Mouse (Mus musculus) activated CD4-positive, CD25-positive, alpha-beta regulatory T cell, adult 4 months (primary cell): Measurements from ENCODE around the gene Tmcc1. TPM values are rescaled to one million over a fixed set of nuclear protein-coding genes. Genes with fewer than 3 reads are reported as not detected.

Experiments used
- ATAC-seq: one replicate; pipeline ENCODE4 v1.8.0; 2017
- polyA plus RNA-seq, 2 experiments: library from polyadenylated mRNA; unstranded; fragments of 100-300 nt; shearing (Covaris generic); gene quantifications; one replicate each; pipeline ENCODE4 v1.2.1; 2017

Tmcc1 gene
- polyA plus RNA-seq, 2 experiments from 2014 or later: 19.3 to 22.7 TPM

- peak; percentile 55 for ATAC-seq
Measured at GRCm38 (mm10) chr6:116010541-116010940, 182.7 kb downstream of the Tmcc1 start.

GRCm38 (mm10) chr6:116009426-116009825 is 183.9 kb downstream of the Tmcc1 start:
- no peak for ATAC-seq

DNA sequence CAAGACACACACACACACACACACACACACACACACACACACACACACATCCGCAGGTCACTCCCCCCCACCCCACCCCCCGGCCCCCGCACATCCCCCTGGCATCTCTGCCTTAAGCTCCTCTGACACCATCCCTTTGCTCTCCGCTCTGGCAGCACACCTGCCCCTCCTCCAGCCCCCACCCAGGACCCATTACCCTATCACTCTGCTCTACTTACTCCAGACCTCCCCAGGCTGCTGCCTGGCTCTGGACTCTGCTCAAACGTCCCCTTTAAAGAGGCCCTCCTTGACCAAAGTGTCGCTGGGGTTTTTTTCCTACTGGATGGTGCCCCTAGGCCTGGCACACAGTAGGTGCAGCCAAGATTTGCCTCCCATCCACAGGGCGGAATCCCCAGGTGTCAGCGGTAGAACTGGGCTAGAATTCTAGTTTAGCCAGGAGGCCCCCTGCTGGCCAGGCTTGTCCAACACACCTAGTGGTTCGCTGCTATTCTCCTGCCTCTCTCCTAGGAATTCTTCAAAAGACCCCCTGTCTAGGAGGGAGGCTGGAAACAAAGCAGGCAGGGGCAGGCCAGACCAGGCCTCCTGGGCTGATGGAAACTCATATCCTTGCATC is 185.6 kb downstream of the Tmcc1 start:
- ATAC-seq: peak; percentile 33

GRCm38 (mm10) chr6:116006731-116007130 is 186.6 kb downstream of the Tmcc1 start:
- ATAC-seq: no peak

DNA sequence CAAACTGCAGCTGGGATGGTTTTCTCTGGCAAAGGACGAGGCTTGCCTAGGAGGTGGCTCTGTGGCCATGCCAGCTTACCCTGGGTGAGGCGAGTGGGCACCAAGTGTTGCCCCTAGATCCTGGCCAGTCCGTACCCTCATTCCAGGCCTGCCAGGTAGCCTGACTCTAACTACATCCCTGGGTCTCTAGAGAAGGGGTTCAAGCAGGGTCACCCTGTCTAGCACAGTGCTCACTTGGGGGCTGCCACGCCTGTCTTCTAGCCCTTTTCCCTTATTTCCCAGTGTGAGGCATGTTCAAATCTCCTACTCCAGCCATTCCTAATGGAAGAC is 187.4 kb downstream of the Tmcc1 start:
- ATAC-seq: no peak

- no peak for ATAC-seq
Measured at GRCm38 (mm10) chr6:116005275-116005958, 187.9 kb downstream of the Tmcc1 start.

GRCm38 (mm10) chr6:116004716-116005115 is 188.6 kb downstream of the Tmcc1 start:
- no peak for ATAC-seq

DNA sequence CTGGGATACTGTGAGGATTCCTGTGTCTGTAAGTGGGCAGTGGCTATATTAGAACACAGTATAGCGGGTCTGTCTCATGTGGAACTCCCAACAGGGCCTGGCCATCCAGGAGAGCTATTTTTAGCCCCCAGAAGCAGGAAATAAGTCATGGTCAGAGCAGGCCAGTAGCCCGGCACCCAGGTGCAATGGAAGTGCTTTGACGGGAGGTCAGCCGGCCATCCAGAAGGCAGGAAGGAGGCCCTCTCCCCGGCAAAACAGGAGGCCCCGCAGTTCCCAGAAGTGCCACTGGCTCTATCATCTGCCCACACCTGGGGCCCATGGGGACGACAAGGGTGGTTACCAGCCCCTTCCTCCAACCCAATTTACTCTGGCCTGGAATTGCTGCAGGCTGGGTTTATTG is 189.2 kb downstream of the Tmcc1 start:
- no peak for ATAC-seq

DNA sequence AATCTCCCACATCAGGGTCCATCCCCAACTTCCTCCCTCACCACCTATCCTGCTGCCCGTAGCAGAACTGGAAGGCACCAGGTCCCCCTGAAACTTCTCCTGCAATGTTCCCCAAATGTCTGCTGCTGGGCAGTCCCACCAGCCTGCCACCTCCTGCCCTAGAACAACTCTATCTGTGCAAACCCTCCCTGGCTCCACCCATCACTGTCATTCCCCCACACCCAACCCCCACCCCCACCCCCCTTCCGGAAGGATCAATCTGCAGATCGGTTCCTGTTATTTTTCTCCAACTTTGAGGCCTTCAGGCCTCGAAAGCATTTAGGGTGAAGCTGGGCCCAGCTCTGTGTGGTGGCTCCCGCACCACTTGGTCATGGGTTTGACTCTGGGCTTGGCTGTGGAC is 189.8 kb downstream of the Tmcc1 start:
- ATAC-seq: peak; percentile 70

DNA sequence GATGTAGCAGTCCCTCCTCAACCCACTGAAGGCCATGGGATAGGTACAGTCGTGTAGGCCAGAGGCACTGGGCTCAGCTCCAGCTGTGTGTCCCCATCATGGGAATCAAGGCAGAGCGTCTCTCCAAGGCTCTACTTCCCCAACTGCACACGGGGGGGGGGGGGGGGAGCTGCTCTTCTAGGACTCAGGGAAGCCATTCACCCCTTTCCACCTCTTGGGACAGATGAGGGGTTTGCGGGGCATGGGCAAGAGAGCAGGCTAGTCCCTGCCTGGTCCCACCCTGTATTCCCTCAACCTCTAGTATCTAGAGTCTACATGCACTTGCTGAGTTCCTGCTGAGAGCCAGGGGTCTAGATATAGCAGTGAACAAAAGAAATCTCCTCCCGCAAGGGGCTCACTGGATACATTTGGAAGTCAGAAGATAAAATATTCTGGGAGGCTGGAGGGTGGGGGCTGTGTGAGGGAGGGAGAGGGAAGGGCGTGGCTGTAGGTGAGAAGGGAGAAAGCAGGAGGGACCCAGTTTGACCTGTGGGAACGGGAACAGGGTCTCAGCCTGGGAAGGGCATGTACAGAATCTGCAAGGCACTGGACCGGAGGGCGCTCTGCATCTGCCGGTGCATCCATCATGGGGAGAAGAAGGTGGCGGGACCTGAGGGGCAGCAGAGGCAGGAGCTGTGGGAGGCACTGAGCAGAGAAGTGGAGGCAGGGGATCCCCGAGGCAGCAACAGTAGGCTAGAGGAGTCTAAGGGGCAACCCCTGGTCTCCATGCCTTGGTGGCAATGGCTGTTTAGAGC is 190.8 kb downstream of the Tmcc1 start:
- ATAC-seq: no peak

GRCm38 (mm10) chr6:116000851-116001250 is 192.4 kb downstream of the Tmcc1 start:
- ATAC-seq: no peak

GRCm38 (mm10) chr6:115999227-115999626 is 194.1 kb downstream of the Tmcc1 start:
- ATAC-seq: no peak

GRCm38 (mm10) chr6:115998758-115999157 is 194.5 kb downstream of the Tmcc1 start:
- ATAC-seq: no peak

DNA sequence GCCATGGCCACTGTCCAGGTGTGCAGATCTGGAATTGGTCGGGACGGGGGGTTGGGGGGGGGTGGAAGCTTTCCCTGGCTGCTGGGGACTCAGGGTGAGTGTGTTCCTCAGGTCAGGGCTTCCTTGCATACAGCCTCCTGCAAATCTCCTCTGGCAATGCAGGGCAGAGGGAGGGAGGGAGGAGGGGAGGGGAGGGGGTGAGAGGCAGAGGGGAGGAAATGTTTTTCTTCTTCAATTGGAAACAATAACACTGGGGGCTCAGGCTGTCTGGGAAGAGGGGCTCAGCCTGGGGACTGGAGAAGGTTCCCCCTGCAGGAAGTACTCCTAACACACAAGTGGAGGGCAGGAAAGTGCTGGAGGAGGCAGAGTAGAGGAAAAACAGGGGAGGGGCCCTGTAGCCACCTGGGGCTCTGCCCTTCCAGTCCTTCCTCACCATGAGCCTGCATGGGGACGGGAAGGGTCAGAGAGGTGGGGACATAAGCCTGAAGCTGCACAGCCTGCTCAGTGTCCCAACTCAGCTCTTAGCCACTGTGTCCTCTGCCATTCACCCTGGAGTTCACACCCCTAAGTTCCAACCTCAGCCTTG is 195.5 kb downstream of the Tmcc1 start:
- no peak for ATAC-seq

DNA sequence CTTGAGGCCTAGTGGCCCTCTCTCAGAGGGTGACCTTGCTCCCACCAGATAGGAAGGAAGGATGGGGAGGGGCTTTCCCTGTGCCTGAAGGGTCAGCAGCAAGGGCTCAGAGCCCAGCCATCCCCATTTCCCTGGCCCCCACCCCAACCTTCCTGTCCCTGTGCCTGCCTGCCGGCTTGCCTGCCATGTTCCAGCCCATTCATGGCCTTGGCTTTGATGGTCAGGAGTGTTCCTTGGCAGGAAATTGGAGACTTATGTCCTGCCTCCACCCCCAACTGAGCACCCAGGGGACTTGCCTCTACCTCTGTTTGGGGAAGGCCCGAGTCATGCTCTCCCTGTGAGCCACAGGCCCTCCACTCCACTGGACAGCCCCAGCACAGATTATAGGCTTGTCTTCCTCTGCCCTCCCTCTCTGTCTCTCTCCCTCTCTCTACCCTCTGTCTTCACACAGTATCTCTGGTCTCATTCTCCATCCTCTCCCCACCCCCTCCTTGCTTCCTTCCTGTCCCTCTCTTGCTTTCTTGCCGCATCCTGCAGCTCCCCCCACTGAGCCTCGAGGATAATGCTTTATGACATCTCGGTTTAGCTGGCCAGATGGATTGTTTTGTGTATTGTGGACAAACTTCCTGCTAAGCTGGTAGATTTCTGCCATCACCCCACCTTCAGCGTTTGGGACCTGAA is 197.0 kb downstream of the Tmcc1 start:
- peak; percentile 73 for ATAC-seq

DNA sequence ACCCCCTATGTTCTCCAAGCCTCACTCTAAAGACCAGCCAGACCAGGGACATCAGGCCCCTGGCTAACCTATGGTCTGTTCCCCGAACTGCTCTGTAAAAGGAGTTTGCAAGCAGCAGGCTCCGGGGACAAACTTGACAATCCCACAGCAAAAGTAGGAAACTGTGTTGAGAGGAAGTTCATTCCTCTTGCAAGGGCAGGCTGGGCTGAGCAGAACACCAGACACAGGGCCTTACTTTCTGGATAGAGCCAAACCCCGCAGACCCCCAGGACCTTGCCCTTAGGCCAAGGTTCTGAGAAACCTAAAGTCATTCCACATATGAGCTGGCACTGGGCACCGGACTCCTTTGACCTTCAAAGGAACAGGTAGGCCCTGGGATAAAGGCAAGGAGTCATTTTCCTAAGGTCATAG is 197.8 kb downstream of the Tmcc1 start:
- no peak for ATAC-seq

GRCm38 (mm10) chr6:115994877-115995520 is 198.3 kb downstream of the Tmcc1 start, which contains the start of gene Plxnd1:
Gene Plxnd1, minus strand, starts transcription at chr6:115995005.
- peak; percentile 63 for ATAC-seq

DNA sequence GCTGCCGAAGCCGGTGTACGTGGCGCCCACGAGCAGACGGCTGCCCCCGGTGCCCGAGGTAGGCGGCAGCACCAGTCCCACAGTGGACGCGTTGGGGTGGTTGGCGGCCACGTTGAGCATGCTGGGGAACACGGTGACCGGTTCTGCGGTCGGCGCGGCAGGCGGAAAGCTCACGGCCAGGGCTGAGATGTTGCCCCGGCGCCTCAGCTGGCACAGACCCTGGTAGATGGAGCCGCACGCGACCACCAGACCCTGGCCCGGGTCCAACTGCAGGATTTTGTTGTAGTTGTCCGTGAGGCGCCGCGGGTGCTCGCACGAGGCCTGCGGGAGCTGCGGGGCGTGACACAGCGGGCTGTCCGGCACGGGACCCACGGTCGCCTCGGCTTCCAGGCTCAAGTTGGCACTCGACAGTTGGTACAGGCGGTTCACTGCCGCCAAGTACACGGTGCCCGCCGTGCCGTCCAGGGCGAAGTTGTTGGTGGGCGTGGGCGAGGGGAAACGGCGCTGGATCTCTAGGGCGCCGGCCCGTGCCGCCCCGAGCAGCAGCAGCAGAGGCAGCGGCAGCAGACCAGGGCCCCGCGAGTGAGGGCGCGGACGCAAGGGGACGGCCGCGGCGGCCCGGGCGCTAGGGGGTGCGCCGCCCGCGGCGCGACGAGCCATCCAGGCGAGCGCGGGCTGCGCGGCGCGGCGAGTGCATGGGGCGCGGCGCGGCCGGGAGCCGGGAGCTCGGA is 199.0 kb downstream of the Tmcc1 start:
- ATAC-seq: no peak

GRCm38 (mm10) chr6:115993463-115994145 is 199.7 kb downstream of the Tmcc1 start:
- ATAC-seq: no peak

DNA sequence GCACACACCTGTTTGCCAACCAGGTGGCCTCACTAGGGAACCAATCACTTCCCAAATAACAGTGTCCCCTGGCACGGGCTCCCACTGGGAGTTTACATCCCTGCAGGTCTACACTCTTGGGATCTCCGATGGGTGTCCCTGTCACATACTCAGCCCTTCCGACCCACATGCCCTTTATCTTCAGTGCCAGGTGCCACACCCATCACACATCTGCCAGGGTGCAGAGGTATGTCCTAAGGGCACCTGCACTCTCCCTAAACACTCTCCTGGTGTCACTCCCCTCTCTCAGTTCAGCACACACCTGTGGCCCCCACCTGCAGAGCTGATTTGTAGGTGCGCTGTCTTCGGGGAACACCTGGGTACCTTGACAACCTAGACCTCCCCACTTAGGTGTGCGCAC is 200.3 kb downstream of the Tmcc1 start:
- no peak for ATAC-seq
